Mouse (Mus musculus) ovary, postnatal 36 days (tissue): ENCODE measurements around the gene Elavl4.

Source experiments
- DNase-seq: peaks from one replicate; pipeline ENCODE4 v3.0.0; 2022; ENCODE audit warnings: low spot score, mixed read lengths

The Elavl4 gene

DNA sequence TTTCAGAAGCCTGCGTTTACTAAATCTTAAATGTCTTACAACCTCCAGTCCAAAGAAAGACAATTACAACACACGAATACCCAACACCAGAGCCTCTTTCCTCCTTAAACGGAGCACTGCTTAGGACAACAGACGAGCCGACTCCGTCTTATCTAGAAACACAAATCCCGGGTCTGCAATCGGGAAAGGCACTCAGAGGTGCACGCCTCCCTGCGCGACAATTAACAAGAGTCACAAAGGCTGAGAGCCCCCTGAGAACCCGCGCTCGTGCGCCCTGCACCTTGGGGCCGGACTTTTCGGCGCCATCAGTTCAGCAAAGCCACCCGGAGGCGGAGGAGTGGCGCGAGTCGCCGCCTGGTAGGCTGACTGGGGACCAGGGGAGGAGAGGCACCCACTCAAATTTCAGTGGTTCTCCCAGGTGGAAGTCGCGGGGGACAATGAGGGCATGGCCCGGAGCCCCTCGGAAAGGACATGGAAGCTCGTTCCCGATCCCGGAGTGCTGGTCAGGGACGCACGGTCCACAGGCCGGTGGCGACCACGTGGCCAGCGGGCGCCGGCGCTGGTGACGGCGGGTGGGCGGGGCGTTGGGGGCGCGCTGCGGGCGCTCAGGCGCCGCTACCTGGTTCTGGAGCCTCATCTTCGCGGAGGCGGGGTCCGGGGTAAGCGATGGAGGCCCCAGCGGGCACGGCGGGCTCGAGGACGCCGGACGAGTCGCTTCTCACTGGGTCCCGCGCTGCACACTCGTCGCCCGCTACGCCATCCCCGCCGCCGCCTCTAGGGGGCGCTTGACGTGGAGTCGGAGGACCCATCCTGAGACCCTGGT lies at the start of gene Elavl4:
TSS of gene Elavl4 (minus strand) at position 732 of the 823 bp plus-strand sequence.
- DNase-seq = peak; percentile 69

DNA sequence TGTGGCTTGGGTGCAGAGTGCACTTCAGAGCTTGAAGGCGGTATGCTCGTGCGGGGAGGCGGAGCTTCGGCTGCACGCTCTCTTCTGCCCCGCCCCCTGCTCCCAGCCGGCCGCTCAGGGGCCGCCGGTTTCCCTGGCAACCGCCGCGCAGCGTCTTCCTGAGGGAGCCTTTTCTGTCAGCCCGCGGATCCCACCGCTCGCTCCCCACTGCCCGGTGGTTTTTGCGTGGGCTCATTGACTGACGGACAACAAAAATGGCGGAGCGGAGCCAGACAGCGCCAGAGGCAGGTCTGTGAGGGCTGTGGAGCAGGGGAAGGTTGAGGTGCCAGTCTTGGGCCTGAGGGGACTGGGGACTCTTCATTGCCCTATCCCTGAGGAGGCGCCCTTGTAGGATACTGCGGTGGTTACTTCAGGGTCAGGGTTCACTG lies 45.9 kb upstream of the Elavl4 start, which contains the start of gene Agbl4:
TSS of gene Agbl4 (plus strand) at position 44 of the 428 bp plus-strand sequence.
- DNase-seq = peak; percentile 72

DNA sequence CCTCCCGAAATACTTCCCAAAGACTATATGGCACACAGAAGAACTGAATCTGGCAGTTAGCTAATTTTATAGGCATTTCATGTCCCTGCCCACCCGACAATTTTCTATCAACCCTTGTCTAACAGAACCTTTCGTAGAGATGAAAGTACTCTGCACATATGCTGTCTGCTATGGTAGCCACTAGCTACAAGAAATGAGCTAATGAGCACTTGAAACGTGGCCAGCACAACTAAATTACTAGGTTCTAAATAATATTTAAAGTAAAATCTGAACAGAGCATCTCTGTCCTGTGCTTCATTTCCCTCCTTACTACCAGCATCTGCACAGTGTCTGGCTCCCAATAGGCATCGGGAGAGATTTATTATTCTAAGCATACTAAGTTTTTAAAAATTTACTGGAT lies 44.5 kb upstream of the Elavl4 start:
- DNase-seq = no peak

DNA sequence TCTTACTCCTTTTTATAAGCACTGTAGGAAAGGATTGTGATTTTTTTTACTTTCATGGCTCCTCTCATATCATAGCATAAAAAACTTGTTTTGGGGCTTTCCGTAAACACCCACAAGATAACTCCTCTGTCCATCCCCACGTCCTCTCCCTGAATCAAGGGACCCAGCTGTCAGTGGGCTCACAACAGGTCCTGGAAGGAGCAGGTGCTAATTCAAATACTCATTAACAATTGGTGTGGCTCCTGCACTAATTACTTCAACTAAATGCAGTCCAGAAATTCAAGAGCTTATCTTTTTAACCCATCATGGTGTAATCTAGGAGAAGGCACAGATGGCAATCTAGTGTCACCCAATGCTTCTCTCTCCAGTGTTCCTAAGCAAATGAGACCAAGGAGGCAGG lies 8.9 kb upstream of the Elavl4 start:
- no peak for DNase-seq

DNA sequence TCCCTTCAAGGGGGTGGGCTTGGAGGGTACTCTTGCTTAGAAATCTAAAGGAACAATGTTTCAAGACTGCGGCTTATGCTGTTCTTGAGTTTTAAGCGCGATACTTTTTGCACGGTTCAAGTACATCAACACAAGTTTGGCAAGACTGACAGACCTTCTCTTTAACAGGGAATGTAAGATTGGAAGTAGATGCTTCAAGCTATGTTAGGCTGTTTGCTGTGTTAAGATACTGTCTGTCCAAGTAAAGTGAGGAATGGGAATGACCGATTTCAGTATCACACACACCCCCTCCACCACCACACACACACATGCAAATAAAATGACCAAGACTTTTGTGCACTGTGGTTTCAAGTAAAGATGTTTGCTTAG lies 276 bp upstream of the Elavl4 start:
- DNase-seq = no peak

DNA sequence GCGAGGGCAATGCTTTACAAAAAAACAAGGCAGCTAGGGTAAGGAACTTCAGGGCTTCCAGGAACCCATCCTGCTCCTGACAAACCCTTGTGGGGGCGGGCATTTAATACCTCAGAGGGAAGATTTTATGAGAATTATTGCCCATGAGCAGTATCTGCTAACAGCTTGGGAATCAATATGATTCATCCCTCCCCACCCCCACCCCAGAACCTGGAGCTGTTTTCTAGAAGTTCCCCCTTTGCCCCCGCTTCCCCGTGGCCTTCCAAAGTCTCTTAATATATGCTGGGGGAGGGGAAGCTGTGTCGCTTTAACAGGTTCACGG lies 892 bp downstream of the Elavl4 start:
- DNase-seq = no peak

DNA sequence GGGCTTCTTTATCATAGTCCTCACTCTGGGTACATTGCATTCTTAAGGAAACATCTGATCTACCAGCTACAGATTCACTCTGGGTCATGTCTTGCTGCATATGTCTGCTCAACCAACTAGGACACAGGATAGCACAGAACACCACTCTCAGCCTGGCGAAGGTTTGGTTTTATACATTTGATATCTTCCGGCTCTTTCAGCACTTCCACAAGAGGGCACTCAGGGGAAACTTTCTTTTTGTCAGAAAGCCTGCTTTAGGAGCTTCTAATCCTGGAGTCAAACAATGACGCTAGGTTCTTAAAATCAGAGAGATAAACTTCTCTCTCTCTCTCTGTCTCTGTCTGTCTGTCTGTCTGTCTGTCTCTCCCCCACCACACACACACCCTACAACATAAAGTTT lies 27.8 kb downstream of the Elavl4 start:
- no peak for DNase-seq

DNA sequence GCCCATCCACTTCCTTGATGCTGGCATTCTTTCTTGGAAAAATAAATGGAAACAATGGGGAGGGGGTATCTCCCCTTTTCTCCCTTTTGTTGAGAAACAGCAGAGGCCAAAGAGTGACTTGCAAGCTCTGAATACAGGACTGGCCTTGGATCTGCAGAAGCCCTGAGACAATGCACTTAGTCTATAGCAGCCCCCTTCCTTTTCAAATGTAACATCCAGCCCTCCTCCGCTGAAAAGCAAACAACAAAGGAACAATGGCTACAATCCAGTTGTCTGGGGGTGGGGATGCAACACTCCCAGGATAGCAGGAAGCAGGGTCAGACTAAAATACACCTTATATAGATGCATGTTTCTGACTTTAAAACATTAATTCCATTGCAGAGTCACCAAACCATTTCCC lies 39.6 kb downstream of the Elavl4 start:
- DNase-seq = no peak

DNA sequence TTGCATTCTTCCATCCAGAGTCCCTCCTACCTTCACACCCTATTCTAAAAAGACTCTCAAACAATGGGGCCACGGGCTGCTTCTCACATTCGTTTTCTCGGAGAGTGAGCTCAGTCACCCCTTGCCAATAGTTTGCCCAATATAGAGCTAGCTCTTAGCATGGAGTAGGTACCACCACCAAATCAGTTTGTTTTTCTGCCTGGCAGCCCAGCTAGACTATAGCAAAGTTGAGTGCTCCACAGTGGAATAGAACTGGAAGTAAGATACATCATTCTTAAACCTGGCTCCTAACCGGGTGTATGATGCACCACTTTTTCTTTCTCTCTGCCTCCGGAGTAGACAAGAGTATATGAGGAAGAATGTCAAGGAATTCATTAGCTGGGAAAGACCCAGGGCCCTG lies 44.7 kb downstream of the Elavl4 start:
- DNase-seq = no peak

DNA sequence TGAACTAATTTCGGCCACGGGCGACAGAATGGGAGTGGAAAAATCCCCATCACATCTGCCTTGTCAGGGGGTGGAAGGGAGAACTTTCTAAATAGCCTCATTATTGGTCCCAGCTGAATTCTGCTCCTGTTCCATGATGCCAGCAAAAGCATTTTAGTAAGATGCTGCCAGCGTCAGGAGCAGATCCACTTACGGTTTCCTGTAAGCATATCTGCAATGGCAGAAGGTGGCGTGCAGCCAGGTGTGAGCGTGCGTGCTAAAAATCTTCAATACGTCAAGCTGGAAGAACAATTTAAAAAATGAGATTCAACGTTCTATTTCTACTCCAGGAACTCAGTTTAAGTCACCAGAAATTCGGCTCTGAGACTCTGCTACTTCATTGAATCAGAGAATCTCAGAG lies 45.1 kb downstream of the Elavl4 start:
- no peak for DNase-seq

DNA sequence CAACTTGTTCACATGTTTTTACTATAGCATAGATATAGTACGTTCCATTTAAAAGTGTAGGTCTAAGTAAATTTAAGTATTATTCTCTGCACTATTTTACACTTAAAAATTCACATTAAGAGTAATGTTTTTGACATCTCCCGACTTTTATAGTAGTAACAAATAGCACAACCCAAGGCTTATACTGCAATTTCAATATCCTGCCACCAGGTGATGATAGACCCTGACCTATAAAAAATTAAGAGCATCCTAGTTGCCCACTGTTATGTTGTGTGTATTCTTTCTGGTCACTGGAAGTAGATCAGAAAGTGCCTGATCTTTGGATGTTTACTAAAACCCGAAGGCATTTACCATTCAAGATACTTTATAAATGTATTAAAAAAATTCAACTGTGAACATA lies 55.9 kb downstream of the Elavl4 start:
- no peak for DNase-seq

DNA sequence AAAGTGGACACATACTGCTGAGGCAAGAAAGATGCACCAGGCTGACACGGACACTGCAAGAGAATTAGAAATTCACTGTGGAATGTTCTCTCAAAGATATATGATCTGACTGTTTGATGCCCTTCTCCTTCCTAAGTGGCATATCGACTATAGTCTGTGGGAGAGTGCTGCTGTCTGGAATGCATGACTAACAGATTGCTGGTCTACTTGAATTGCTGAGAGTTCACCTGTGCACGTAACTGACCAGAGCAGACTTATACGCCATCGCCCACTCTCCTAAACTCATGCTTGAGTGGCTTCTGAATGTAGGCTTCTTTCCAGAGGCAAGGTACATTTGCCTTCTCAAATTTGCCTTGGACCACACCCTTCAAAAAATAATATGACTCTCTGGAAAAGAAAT lies 58.5 kb downstream of the Elavl4 start:
- DNase-seq = no peak

DNA sequence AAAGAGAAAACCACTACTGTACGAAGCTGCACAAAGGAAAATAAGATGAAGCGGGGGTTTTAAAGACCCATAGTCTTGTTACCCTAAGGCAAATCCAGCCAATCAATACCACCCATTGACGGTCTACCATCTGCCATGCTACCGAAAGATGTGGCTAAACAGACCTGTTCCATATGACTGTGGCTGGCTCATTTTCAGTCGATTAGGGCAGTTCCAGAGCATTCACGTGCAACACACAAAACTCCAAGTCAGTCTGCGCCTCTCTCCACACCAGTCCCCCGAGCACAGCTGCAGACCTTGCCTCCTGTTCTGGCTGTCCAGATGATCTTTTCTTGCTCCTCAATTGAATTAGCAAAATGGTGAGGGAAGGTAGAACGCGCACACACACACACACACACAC lies 59.2 kb downstream of the Elavl4 start:
- no peak for DNase-seq

DNA sequence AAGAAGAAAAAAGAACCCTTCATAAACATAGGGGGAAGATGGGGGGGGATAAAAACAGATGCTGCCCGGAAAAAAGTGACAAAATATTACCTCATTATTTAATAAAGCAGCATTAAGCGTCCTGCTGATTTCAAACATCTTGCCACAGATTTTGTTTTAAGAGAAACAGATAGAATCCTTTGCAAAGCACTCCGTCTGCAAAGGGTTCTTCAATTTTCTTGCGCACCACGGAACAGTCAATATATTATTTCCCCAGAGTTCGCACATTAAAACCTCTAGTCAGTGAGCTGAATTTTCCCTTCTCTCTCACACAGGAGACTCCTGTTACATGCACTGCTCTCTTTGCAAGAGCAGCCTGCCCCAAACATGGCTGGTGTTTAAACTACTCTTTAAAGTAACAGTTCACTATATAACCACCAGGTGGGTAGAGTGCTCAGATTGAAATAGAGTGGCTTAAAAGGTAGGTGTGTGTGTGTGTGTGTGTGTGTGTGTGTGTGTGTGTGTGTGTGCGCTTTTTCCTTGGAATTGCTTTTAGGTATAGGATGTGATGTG lies 61.1 kb downstream of the Elavl4 start:
- no peak for DNase-seq

DNA sequence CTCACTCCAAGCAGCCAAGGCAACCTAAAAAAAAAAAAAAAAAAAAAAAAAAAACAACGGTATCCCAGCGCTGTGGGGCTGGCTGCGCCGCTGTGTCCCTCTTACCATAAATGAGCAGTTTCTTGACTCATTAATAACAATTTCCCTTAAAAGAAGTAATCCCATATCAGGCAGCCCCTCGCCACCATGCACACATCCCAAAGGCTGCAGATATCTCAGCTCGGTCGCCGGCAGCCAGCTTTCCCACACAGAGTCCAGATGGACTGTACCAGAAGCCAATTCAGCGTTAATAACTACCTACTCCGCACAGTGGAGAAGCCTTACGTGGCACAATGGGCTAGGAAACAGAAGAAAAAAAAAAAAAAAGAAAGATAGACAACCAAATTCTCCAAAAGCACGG lies 61.7 kb downstream of the Elavl4 start:
- no peak for DNase-seq

DNA sequence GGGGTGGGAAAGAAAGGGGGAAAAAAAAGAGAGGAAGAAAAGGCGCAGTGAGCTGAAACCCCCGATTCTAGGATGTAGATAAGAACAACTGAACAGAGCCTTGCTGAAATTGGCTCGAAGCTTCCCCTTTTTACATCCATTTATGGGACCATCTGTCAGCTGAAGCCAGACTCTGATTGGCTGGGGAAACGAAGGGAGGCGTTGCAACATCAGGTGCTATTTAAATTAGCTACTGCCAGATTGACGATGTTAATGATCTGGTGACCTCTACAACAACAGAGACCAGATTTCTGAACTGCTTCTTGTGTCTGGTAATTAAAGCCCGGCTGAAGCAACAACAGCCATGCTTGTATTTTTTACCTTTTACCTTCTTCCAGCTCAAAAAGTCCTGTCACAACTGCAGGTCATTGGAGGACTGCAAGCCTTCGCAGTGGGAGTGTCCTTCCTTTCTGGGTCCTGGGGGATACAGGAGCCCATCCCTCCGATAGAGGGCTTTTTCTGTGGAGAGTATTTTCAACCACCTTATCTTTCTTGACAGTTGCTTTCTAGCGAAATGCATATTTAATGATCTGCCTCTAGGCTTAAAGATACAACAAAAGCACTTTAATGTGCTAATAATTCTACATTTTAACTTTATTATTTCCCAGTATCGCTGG lies 64.2 kb downstream of the Elavl4 start:
- no peak for DNase-seq

DNA sequence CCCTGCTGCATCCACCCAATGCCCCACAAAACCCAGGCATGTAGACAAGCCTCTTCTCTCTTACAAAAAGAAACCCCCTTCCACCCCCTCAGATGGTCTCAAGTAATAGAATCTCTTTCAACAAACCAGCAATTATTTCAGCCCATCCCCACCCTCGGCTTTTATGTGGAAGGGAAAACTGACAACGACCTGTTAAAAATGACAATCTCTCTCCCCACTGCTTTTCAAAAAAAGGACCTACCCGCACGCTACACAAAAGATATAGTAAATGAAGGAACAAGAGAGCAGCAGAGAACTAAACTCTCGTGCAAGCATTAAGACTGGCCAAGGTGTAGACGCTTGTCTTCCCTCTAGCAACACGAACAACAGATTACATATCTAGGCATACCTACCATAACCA lies 64.9 kb downstream of the Elavl4 start:
- DNase-seq = no peak

DNA sequence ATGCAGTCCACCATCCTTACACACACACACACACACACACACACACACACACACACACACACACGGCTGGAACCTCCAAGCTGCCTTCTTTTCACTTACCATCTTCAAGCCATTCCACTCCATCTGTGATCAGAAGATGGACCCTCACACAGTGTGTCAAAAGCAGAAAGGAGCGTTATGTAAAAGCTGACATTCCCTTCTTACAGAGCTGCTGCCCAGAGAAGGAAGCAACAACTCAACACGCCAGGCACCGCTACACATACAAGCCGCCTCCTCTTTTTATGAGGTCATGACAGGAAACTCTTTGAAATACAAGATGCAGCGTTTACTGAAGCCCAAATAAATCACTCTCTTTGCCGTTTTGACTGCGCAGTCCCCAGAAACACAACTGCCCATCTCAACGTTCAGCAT lies 65.3 kb downstream of the Elavl4 start:
- DNase-seq = no peak

DNA sequence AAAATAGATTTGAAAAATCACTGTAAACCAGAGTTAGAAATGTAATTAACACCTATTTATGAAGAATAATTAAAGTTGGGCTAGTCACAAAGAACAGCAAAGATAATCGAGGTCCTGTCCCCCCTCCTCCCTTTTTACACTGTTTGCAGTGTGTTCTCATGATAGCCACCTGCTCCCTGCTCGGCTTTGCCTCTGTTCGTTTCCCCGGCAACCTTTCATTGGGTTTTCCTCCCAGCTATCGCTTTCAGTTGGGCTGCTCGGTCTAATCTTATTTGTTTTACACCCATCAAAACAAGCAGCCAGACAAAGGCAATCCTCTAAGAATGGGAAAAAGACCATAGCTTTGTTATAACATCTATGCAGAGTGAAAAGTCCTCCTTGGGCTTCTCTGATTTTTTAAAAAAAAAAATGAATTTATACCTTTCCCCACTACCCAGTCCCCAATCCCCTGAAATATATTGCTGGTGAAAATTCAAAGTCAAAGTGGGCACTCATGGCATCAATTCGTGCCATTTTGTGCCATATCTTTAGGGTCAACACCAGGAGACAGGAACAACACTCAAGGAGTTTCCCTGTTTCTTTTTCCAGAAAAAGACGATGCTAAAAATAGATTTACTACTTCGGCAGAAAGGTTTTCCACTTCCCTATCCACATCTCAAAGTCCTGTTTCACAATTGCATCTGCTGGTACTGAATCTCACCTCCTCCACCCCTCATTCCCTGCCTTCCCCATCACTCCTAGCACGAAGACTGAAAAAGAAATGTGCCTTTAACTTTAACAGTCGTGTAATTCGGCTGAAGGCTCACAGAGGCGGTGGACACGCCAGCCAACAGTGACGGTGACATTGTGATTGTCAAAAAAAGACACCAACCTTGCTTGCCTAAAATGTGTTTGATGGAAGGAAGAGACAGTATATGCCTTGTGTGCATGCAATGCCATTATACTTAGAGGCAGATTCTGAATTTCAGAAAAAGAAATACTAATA lies 66.1 kb downstream of the Elavl4 start:
- no peak for DNase-seq

DNA sequence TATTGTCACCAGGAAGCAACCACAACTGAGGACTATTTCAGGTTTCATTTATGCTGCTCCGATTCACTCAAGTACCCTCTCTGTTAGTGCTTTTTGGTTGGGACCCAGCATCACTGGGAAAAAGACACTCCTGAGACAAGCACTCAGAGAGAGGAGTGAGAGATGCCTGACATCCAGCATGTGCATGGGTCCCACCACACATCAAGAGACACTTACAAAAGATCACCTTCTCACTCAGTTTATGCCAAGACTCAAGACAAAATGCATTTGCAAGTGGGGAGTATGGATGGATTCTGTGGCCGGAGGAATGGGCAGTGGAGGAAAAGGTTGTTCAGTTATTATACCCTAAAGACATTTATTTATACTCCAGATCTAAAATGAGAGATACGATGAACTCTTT lies 67.3 kb downstream of the Elavl4 start:
- DNase-seq = no peak

DNA sequence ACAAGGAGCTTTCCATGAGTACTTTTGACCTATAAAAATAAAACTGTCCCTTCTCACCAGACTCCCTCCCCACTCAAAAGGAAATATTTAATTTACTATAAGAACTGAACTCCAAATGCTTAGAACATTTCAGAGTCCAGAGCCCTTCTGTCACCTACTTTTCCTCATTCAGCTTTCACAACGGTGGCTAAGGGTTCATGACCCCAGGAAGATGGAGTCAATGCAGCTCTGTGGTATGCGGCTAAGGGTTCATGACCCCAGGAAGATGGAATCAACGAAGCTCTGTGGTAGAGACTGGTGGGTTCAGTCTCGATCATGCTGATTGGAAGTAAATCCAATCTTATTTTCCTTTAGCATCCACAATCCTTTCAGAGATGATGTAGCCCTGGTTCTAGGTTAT lies 81.7 kb downstream of the Elavl4 start:
- DNase-seq = no peak

DNA sequence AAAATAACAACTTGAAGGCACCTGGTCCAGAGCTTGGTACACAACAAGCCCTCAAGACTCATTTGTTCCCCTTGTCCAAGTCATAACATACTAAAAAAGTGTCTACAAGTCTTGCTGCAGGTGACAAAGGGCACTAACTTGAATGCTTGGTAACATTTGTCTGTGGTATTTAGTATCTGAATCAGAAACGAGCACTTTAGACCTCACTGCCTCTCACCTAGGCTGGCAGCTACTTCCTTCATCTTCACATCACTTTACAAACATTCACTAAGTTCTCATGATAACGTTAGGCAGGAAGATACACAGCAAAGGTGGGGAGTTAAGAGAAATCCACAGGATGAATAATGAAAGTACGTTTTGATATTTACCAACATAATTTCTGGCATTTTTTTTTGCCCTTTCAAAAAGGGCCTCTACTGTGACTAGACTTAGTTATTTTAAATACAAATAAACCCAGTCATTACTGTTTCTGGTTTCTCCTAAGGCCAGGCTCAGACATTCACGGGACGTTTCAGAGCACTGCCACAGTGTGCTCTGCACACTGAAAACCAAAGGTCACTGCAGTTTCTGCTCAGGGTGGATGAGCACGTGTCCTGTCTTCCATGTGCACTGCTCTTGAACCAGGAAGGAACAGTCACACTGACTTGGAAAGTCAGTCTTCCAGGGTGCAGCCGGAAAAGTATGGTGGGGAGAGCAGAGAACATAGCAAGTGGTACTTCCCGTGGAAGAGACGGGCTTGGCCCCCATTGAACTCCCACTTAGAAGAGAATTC lies 84.7 kb downstream of the Elavl4 start:
- DNase-seq = no peak
